In the genomic region with DNA sequence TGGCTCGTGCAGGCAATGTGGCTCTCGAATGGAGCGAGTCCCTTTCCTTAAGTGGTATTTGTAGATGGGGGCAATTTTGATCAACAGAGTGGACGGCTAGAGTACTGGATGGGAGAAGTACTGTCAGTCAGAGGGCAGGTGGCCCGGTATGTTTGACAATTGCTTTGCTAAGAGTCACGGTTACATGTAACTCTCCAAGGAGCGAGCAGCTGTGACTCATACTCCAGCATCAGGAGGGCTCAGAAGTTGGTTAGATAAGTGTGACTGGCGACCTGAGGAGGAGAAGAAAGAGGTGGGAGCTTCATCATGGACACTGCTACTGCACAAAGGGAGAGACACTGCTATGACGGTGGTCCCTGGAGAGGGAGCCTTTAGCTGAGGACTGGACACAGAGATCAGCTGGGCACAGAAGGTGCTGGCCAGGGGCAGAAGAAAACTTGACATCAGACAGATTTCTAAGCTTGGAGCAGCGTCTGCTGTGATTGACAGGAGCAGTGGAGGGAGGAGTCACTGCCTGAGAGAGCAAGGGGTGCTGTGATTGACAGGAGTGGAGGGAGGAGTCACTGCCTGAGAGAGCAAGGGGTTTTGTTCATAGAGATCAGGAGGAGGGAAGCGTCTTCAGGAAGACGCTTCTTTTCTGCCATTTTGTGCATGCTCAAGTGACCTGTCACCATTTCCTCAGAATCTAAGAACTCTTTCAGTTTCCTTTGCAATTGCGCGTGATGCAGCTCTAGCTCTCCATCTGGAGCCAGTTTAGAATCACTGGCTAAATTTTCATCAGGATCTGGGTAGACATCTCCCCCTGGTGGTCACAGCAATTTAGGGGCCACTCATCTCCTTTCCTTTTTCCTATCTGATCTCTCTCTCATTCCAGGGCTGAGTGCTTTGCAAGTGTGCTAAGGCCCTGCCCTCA, we compare ENCODE assay signal across 7 mouse cellular contexts. TPM values are rescaled to one million over a fixed set of nuclear protein-coding genes. Genes with fewer than 3 reads are reported as not detected.
DNase-seq lines count a peak whose midpoint lies in the region; TF ChIP-seq lines count a peak whose summit lies in the region.

No protein-coding gene starts in this region.

- H3K4me3 ChIP-seq in cortical plate, adult 2 months (ENCODE audit: insufficient read depth, low read length): peak overlapping the region; percentile 14; the same call in 1 of the 2 replicates
- H3K4me3 ChIP-seq in left cerebral cortex, adult 2 months: 0 out of 2 replicates have a peak overlapping the region, but pooled peaks have one; percentile 24

- DNase-seq in adrenal gland, adult (ENCODE audit: inconsistent age in 2 of 2, low spot score in 1 of 2): peak; percentile 69 to 90
- peak; percentile 61 for DNase-seq in gastrocnemius, postnatal 10 days
- peak; percentile 77 for DNase-seq in hindlimb bud, embryonic 11.5 days (ENCODE audit: extremely low spot score, low read depth, low spot score)
- DNase-seq in left cerebral cortex, adult 2 months (ENCODE audit: extremely low spot score in 1 of 2, low spot score in 2 of 2): peak; percentile 68 to 76
- DNase-seq in lung, postnatal 4 days: peak; percentile 40 to 83
- peak; percentile 76 for DNase-seq in right cerebral cortex, adult 18-20 months

- peak; percentile 73 for TF ChIP-seq CTCF in cortical plate, adult 2 months (IDR thresholded peaks at IDR 0.05; ENCODE audit: extremely low read depth, insufficient read depth, low read length)
- TF ChIP-seq CTCF in left cerebral cortex, adult 2 months (IDR thresholded peaks at IDR 0.05): peak; percentile 86

- H3K27ac ChIP-seq in cortical plate, adult 2 months (ENCODE audit: insufficient read depth, low read length): no peak overlapping the region
- no peak overlapping the region for H3K27ac ChIP-seq in left cerebral cortex, adult 2 months

- intact Hi-C loops in left cerebral cortex, adult 2 months (cut with DNase I): loop anchor here (1.0 to 5.0 kb wide), 3 partner anchors 57 to 327 kb away; no protein-coding TSS in a partner anchor

- H3K4me1 ChIP-seq in cortical plate, adult 2 months (ENCODE audit: control insufficient read depth, insufficient read depth, low read length): no peaks in the 10 kb centered on the region

- TF ChIP-seq POLR2A in cortical plate, adult 2 months (IDR thresholded peaks at IDR 0.05; ENCODE audit: extremely low read depth, insufficient read depth, low read length): no peak

RNA-seq across cellular contexts. Expression of gene F2rl2, which starts 22.9 kb away (rescaled TPM):
- polyA plus RNA-seq in cortical plate, adult 2 months (2012; rRNA removed): 0.92 and 1.1 TPM in 2 replicates
- total RNA-seq in gastrocnemius, postnatal 10 days (2021): under 1 TPM in 1 of 2 experiments, not detected in 1; 0.16 TPM
- total RNA-seq in left cerebral cortex, adult 2 months (2021): 1 to 10 TPM; 1.2 to 1.3 TPM
